Mouse (Mus musculus): ENCODE results near the gene Gm49387. TPM values are rescaled to one million over a fixed set of nuclear protein-coding genes. Genes with fewer than 3 reads are reported as not detected.

The Gm49387 gene
- not detected for polyA plus RNA-seq (2012; fragmentation: generic; extraction: Trizol)

DNA sequence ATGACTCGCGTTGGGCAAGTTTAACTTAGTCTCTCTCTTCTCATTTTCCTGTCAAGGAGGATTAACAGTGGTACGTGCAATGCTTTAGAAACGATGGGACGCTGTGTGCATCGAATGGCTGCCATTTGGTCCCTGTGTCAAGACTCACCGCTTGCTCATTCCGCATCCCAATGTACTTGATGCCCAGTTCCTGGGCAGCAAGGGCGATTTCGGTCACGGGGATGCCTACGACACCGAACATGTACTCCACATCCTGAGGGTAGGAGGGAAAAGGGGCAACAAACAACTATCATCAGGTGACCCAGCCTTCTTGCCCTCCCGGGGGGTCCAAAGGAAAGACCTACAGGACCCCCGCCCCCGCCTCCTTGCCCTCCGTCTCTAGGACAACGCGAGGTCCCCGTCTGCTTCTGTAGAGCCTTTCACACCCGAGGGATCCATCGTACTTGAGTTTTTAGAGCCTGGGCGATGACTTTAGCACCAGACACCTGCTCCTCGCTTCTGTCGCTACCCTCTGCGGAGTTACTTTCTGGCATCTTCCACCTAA lies at the start of gene Gm49387:
Gm49387 (minus strand) TSS at position 533 of the 544 bp plus-strand sequence.
- no peak for TF ChIP-seq POLR2AphosphoS2 (IDR thresholded peaks at IDR 0.05; ENCODE audit: insufficient read length, low read depth)
- no peak for TF ChIP-seq POLR2A (IDR thresholded peaks at IDR 0.05; ENCODE audit: insufficient read length, low read depth)
- TF ChIP-seq MYOG (IDR thresholded peaks at IDR 0.05; ENCODE audit: control insufficient read depth in 1 of 3, insufficient read depth in 1 of 3, insufficient read length in 2 of 3, low read depth in 2 of 3) = no peak
- H3K4me3 ChIP-seq = peak within 1 kb of the TSS; percentile 57

DNA sequence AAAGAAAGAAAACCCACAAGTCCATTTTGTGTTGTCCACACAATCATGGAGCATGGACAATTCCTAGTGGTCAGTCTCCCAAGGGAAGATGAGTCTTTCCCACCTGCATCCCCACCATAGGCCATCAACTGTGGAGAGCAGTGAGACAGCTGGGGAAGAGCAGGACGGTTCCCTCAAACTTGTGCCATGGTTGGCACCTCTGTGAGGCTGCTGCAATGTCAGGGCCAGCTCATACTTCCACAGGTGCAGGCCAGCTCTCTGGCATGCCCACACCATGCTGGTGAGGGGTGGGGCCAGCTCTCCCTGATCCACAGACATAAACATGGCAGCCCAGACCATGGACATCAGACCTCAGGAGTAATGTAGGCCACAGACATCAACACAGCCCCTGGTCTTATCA lies 45.6 kb upstream of the Gm49387 start:
- Histone ChIP-seq H3K4me3 (no peak overlapping the region), H3K4me2 (ENCODE audit: low read depth) (no peak overlapping the region), H3K27me3 (ENCODE audit: control insufficient read depth, insufficient read depth, insufficient read length) (no peaks in the 10 kb centered on the region), H3K79me2 (ENCODE audit: control insufficient read depth, insufficient read depth) (no peaks in the 10 kb centered on the region), H3ac (ENCODE audit: control insufficient read depth, insufficient read length) (no peak overlapping the region), H3K36me3 (ENCODE audit: control insufficient read depth, insufficient read depth) (no peaks in the 10 kb centered on the region)
- peak in 1 of 3 experiments; percentile 6 for TF ChIP-seq MYOD1 (IDR thresholded peaks at IDR 0.05; ENCODE audit: control insufficient read depth in 1 of 3, insufficient read length in 2 of 3, low read depth in 2 of 3)
- no peak for TF ChIP-seq SRF (IDR thresholded peaks at IDR 0.05; ENCODE audit: control insufficient read depth, insufficient read length, low read depth)
- no peak for TF ChIP-seq REST (IDR thresholded peaks at IDR 0.05; ENCODE audit: insufficient read depth, insufficient read length)
- TF ChIP-seq POLR2AphosphoS2 (IDR thresholded peaks at IDR 0.05; ENCODE audit: insufficient read length, low read depth) = no peak
- no peak for TF ChIP-seq MYOG (IDR thresholded peaks at IDR 0.05; ENCODE audit: control insufficient read depth in 1 of 3, insufficient read depth in 1 of 3, insufficient read length in 2 of 3, low read depth in 2 of 3)

More for the DNA sequence above, at the start of gene Gm49387:
- H3ac ChIP-seq (ENCODE audit: control insufficient read depth, insufficient read length) = peak within 1 kb of the TSS; percentile 8
- H3K79me2 ChIP-seq (ENCODE audit: control insufficient read depth, insufficient read depth) = peaks cover 10% of the 10 kb centered on the region
- H3K27me3 ChIP-seq (ENCODE audit: control insufficient read depth, insufficient read depth, insufficient read length) = no peaks in the 10 kb centered on the region
- peak within 1 kb of the TSS; percentile 98 for H3K4me2 ChIP-seq (ENCODE audit: low read depth)
- H3K36me3 ChIP-seq (ENCODE audit: control insufficient read depth, insufficient read depth) = no peaks in the 10 kb centered on the region

DNA sequence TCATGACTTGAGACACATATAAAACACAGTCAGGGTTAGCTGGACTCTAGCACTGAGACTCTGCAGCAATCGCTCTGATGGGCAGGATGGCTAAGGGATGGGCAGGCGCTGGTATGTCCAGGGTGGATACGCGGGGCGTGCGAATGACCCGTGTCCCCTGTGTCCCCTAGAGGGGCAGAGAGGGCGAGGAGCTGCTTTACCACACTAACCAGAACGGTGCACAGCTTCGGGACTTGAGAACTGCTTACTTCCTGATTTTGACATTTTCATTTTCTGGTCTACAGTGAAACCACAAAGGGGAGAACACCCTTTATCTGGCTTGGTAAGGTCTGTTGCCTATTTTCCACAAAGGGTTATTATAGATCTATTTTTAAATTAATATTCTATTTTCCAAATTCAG lies 45.0 kb upstream of the Gm49387 start:
- no peak for TF ChIP-seq MAX (IDR thresholded peaks at IDR 0.05; ENCODE audit: low read depth)
- Histone ChIP-seq H3K79me2 (ENCODE audit: control insufficient read depth, insufficient read depth) (no peaks in the 10 kb centered on the region), H3ac (ENCODE audit: control insufficient read depth, insufficient read length) (no peak overlapping the region), H3K27me3 (ENCODE audit: control insufficient read depth, insufficient read depth, insufficient read length) (no peaks in the 10 kb centered on the region), H3K4me2 (ENCODE audit: low read depth) (no peak overlapping the region), H3K4me3 (no peak overlapping the region), H3K36me3 (ENCODE audit: control insufficient read depth, insufficient read depth) (no peaks in the 10 kb centered on the region)

DNA sequence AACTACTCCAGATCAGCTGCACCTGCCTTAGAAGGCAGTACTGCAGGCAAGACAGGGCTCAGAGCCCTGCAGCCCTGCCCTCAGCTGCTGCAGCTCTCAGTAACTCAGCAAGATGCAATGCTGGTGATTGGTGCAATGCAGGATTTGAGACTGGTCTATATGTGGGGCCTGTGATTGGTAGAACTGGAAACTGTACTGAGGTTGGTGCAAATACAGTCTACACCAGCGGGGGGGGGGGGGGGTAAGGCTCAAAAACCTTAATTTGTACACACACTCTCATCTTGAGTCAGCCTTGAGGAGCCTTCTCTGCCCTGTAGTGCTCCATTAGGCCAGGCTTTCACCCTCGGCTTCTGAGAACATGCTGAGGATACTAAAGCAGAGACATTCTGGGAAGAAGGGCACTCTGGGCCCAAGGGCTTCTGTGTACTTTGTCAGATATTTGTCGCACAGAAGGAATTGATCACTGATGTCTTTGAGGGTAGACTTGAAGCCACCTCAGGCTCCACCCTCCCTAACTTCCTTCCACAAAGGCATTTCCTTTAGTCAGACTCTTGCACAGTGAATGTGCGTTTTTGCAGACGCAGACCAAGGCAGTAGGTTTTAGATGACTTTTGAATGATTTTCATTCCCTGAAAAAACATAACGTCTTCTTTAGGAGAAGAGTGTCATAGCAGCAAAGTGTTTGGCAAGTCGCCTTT lies 43.8 kb upstream of the Gm49387 start:
- Histone ChIP-seq H3K27me3 (ENCODE audit: control insufficient read depth, insufficient read depth, insufficient read length) (no peaks in the 10 kb centered on the region), H3K4me3 (no peak overlapping the region), H3K4me2 (ENCODE audit: low read depth) (no peak overlapping the region), H3ac (ENCODE audit: control insufficient read depth, insufficient read length) (no peak overlapping the region), H3K36me3 (ENCODE audit: control insufficient read depth, insufficient read depth) (no peaks in the 10 kb centered on the region), H3K79me2 (ENCODE audit: control insufficient read depth, insufficient read depth) (no peaks in the 10 kb centered on the region)
- TF ChIP-seq TCF3 (IDR thresholded peaks at IDR 0.05; ENCODE audit: insufficient read length, low read depth) = no peak
- TF ChIP-seq TCF12 (IDR thresholded peaks at IDR 0.05; ENCODE audit: insufficient read depth, poor library complexity, severe bottlenecking) = no peak
- TF ChIP-seq SRF (IDR thresholded peaks at IDR 0.05; ENCODE audit: control insufficient read depth, insufficient read length, low read depth) = no peak
- TF ChIP-seq REST (IDR thresholded peaks at IDR 0.05; ENCODE audit: insufficient read depth, insufficient read length) = no peak
- no peak for TF ChIP-seq MYOD1 (IDR thresholded peaks at IDR 0.05; ENCODE audit: control insufficient read depth in 1 of 3, insufficient read length in 2 of 3, low read depth in 2 of 3)
- no peak for TF ChIP-seq E2F4 (IDR thresholded peaks at IDR 0.05; ENCODE audit: insufficient read depth)

DNA sequence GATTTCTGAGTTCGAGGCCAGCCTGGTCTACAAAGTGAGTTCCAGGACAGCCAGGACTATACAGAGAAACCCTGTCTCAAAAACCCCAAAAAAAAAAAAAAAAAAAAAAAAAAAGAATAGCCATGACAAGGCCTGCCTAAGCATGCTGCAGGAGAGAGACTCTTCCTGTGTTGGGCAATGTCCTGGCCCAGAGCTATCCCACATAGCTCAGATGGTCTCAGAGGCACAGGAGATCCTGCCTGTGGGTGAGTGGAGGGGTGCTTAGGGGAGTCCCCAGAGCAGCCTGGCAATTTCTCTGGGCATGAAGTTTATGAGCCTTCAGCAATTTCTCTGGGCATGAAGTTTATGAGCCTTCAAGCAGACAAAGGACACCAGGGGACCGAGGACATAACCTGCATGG lies 42.9 kb upstream of the Gm49387 start:
- TF ChIP-seq USF1 (IDR thresholded peaks at IDR 0.05; ENCODE audit: low read depth) = no peak
- TF ChIP-seq MAX (IDR thresholded peaks at IDR 0.05; ENCODE audit: low read depth) = no peak
- TF ChIP-seq MYOD1 (IDR thresholded peaks at IDR 0.05; ENCODE audit: control insufficient read depth in 1 of 3, insufficient read length in 2 of 3, low read depth in 2 of 3) = no peak
- H3K27me3 ChIP-seq (ENCODE audit: control insufficient read depth, insufficient read depth, insufficient read length) = no peaks in the 10 kb centered on the region
- no peak overlapping the region for H3K4me2 ChIP-seq (ENCODE audit: low read depth)
- H3K4me3 ChIP-seq = no peak overlapping the region
- no peaks in the 10 kb centered on the region for H3K79me2 ChIP-seq (ENCODE audit: control insufficient read depth, insufficient read depth)
- H3ac ChIP-seq (ENCODE audit: control insufficient read depth, insufficient read length) = no peak overlapping the region
- no peaks in the 10 kb centered on the region for H3K36me3 ChIP-seq (ENCODE audit: control insufficient read depth, insufficient read depth)

DNA sequence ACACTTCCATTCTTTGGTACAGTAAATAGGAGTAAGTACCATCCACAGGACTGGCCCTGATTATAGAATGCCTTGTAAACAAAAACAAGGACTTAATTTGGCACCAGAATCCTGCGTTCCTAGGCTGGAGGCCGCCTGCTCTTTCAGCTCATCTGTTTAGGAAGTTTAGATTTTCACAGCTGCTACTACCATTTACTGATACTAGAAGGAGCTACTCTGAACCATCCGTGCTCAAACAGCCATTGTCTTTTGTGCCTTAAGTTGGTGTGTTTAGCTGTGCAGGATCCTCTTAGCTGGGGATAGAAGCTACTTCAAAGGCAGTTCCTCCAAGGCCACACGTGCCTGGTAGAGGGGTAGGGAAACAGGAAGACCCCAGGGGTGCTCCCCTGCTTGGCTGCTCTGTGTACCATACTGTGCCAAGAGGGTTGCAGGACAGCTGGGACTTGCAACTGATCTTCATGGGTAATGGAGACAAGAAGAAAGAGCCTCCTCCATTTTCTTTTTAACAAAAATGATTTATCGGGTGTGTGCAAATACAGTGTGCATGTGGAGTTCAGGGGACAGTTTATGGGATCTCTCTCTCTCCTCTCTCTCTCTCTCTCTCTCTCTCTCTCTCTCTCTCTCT lies 41.4 kb upstream of the Gm49387 start:
- Histone ChIP-seq H3K27me3 (ENCODE audit: control insufficient read depth, insufficient read depth, insufficient read length) (no peaks in the 10 kb centered on the region), H3K4me3 (no peak overlapping the region), H3ac (ENCODE audit: control insufficient read depth, insufficient read length) (no peak overlapping the region), H3K4me2 (ENCODE audit: low read depth) (no peak overlapping the region), H3K79me2 (ENCODE audit: control insufficient read depth, insufficient read depth) (no peaks in the 10 kb centered on the region), H3K36me3 (ENCODE audit: control insufficient read depth, insufficient read depth) (no peaks in the 10 kb centered on the region)
- TF ChIP-seq REST (IDR thresholded peaks at IDR 0.05; ENCODE audit: insufficient read depth, insufficient read length) = no peak
- TF ChIP-seq TCF12 (IDR thresholded peaks at IDR 0.05; ENCODE audit: insufficient read depth, poor library complexity, severe bottlenecking) = no peak
- TF ChIP-seq USF1 (IDR thresholded peaks at IDR 0.05; ENCODE audit: low read depth) = no peak
- no peak for TF ChIP-seq CEBPB (IDR thresholded peaks at IDR 0.05; ENCODE audit: insufficient read depth, poor library complexity, severe bottlenecking)
- no peak for TF ChIP-seq E2F4 (IDR thresholded peaks at IDR 0.05; ENCODE audit: insufficient read depth)
- no peak for TF ChIP-seq TCF3 (IDR thresholded peaks at IDR 0.05; ENCODE audit: insufficient read length, low read depth)
- TF ChIP-seq SRF (IDR thresholded peaks at IDR 0.05; ENCODE audit: control insufficient read depth, insufficient read length, low read depth) = no peak
- no peak for TF ChIP-seq POLR2AphosphoS2 (IDR thresholded peaks at IDR 0.05; ENCODE audit: insufficient read length, low read depth)
- TF ChIP-seq MYOG (IDR thresholded peaks at IDR 0.05; ENCODE audit: control insufficient read depth in 1 of 3, insufficient read depth in 1 of 3, insufficient read length in 2 of 3, low read depth in 2 of 3) = no peak
- no peak for TF ChIP-seq POLR2A (IDR thresholded peaks at IDR 0.05; ENCODE audit: insufficient read length, low read depth)
- no peak for TF ChIP-seq MYOD1 (IDR thresholded peaks at IDR 0.05; ENCODE audit: control insufficient read depth in 1 of 3, insufficient read length in 2 of 3, low read depth in 2 of 3)
- no peak for TF ChIP-seq MAX (IDR thresholded peaks at IDR 0.05; ENCODE audit: low read depth)

All from myocyte (in vitro differentiated cells).